Mouse (Mus musculus) lung, embryonic 15.5 days (tissue): ENCODE measurements around the gene Rab40c. TPM values are rescaled to one million over a fixed set of nuclear protein-coding genes. Genes with fewer than 3 reads are reported as not detected.

ENCODE experiments used
- ATAC-seq: fragments of 200-750 bp; cut with Nextera tagmentation; 2 replicates; pipeline ENCODE4 v1.8.0; 2017; ENCODE audit warnings: moderate number of reproducible peaks, borderline replicate concordance; ENCODE audit not compliant: low FRiP score, low TSS enrichment; ENCODE audit errors: extremely low read depth
- H3K27ac ChIP-seq: fragments of 300-500 bp; sonication (generic); 2 replicates; pipeline ENCODE4 v1.5.1; 2015; ENCODE audit warnings: moderate library complexity, mild to moderate bottlenecking, inconsistent platforms
- H3K27me3 ChIP-seq: fragments of 300-500 bp; sonication (generic); 2 replicates; pipeline ENCODE4 v1.6.1; 2015; ENCODE audit warnings: inconsistent platforms
- H3K36me3 ChIP-seq: fragments of 300-500 bp; sonication (generic); 2 replicates; pipeline ENCODE4 v1.6.1; 2015; ENCODE audit warnings: inconsistent platforms
- H3K4me1 ChIP-seq: fragments of 300-500 bp; sonication (generic); 2 replicates; pipeline ENCODE4 v1.6.1; 2015; ENCODE audit warnings: inconsistent platforms
- H3K4me2 ChIP-seq: fragments of 300-500 bp; sonication (generic); 2 replicates; pipeline ENCODE4 v1.6.1; 2015; ENCODE audit warnings: inconsistent platforms, mild to moderate bottlenecking, moderate library complexity
- H3K4me3 ChIP-seq: fragments of 300-500 bp; sonication (generic); 2 replicates; pipeline ENCODE4 v1.5.1; 2015; ENCODE audit warnings: mild to moderate bottlenecking, inconsistent platforms
- H3K9ac ChIP-seq: fragments of 300-500 bp; sonication (generic); 2 replicates; pipeline ENCODE4 v1.6.1; 2015; ENCODE audit warnings: inconsistent platforms
- H3K9me3 ChIP-seq: fragments of 300-500 bp; sonication (generic); 2 replicates; pipeline ENCODE4 v1.6.1; 2016; ENCODE audit warnings: inconsistent platforms
- WGBS: fragments of 180-500 bp; shearing (Covaris S2); methylation state at CpG from one replicate; pipeline ENCODE4 v1.1.7; 2015; 5-methylcytosine and 5-hydroxymethylcytosine counted together
- polyA plus RNA-seq: library from polyadenylated mRNA; unstranded; fragments of >200 nt; fragmentation: Nextera tagmentation; extraction: Ambion mirVana; gene quantifications from 2 replicates; pipeline ENCODE4 v1.2.1, GENCODE M21; 2015

Gene Rab40c
- polyA plus RNA-seq, 1 experiment from 2014 or later: 27.4 TPM

DNA sequence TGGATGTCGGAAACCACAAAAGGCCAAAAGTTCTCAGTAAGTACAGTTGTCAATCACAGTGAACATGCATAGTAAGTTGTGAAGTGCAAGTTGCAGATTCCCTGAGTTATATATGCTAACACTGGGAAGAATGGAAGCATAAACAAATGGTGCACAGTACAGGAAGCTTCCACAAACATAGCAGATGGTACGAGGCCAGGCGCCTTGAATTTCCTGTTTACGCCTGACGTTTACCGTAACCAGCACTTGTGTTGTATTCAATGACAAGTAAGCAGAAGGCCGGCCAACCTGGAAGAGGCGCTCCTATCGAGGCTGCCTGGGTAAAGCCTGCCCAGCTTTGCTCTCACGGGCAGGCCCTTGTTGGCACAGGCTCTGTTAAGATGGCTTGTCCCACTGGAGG lies 32.1 kb downstream of the Rab40c start:
- H3K27me3 ChIP-seq: no peaks in the 10 kb centered on the region
- H3K9me3 ChIP-seq: no peaks in the 10 kb centered on the region
- no peak overlapping the region for H3K4me3 ChIP-seq
- H3K9ac ChIP-seq: no peak overlapping the region
- no peak overlapping the region for H3K27ac ChIP-seq
- peaks cover 29% of the 10 kb centered on the region for H3K36me3 ChIP-seq
- WGBS: 69% methylated on average over 10 of the region's 10 CpGs
- peak; percentile 17; the same call in 1 of the 2 replicates for ATAC-seq
- no peaks in the 10 kb centered on the region for H3K4me1 ChIP-seq
- H3K4me2 ChIP-seq: no peak overlapping the region

DNA sequence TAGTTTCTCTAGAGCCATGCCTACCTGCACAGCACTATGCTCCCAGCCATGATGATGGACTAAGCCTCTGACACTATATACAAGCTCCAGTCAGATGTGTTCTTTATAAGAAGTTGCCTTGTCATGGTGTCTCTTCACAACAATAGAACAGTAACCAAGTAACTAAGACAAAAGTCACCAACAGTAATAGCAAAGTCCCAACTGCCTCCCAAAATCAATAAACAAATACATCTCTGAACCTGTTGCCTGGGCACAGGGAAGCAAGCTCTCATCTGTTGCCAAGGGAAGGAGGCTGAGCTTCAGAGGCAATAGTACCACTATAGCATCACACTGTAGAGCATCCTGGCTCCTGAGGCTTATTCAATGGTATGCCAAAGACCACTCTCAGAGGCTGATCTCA lies 32.7 kb downstream of the Rab40c start:
- no peak overlapping the region for H3K4me2 ChIP-seq
- H3K27ac ChIP-seq: no peak overlapping the region
- peaks cover 29% of the 10 kb centered on the region for H3K36me3 ChIP-seq
- no peak overlapping the region for H3K4me3 ChIP-seq
- ATAC-seq: no peak
- H3K27me3 ChIP-seq: no peaks in the 10 kb centered on the region
- no peaks in the 10 kb centered on the region for H3K4me1 ChIP-seq
- no peak overlapping the region for H3K9ac ChIP-seq
- H3K9me3 ChIP-seq: no peaks in the 10 kb centered on the region

DNA sequence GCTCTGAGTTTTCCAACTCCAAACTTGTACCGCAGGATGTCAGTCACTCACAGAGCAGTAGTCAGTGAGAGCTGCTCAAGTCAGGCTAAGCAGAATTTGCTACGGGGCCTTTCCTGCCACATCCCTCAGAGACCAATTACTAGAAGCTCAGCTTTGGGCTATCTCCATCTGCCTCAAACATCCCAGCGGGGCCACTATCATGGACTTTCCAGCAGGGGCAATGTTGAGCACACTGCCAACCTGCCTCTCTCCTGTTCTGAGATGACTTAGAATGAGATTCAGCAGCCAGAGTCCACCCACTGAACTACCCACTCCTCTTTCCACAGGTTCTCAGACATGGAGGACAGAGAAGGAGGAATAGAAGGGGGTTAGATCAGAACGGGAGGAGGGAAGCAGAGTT lies 33.9 kb downstream of the Rab40c start:
- no peak overlapping the region for H3K27ac ChIP-seq
- no peaks in the 10 kb centered on the region for H3K27me3 ChIP-seq

DNA sequence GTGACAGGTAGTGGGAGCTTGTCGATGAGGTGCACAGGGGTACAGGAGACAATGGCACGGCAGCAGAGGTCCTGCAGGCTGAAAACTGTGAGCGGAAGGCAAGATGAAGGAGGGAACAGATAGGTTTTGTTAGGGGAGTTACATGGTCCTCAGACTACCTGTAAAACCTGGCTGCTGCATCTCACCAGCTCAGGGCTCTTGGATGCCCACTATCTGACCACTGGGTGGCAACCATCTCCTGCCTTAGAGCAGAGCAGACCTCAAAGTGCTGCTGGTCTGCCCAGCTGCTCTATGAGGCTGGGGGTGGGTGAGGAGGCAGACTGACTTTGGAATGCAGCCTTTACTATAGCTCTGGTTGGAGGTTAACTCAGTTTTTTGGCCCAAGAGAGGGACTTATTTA lies 35.7 kb downstream of the Rab40c start:
- Histone ChIP-seq H3K36me3 (peaks cover 25% of the 10 kb centered on the region), H3K27ac (no peak overlapping the region), H3K4me2 (no peak overlapping the region), H3K9ac (no peak overlapping the region), H3K4me3 (no peak overlapping the region), H3K9me3 (no peaks in the 10 kb centered on the region), H3K4me1 (no peaks in the 10 kb centered on the region), H3K27me3 (no peaks in the 10 kb centered on the region)
- ATAC-seq: no peak
- WGBS: 89% methylated on average over 3 of the region's 3 CpGs

More for the DNA sequence above, 33.9 kb downstream of the Rab40c start:
- no peak for ATAC-seq
- H3K4me2 ChIP-seq: no peak overlapping the region
- H3K36me3 ChIP-seq: peaks cover 29% of the 10 kb centered on the region
- no peak overlapping the region for H3K4me3 ChIP-seq
- H3K9ac ChIP-seq: no peak overlapping the region
- 76% methylated on average over 4 of the region's 4 CpGs for WGBS
- H3K4me1 ChIP-seq: no peaks in the 10 kb centered on the region
- H3K9me3 ChIP-seq: no peaks in the 10 kb centered on the region

DNA sequence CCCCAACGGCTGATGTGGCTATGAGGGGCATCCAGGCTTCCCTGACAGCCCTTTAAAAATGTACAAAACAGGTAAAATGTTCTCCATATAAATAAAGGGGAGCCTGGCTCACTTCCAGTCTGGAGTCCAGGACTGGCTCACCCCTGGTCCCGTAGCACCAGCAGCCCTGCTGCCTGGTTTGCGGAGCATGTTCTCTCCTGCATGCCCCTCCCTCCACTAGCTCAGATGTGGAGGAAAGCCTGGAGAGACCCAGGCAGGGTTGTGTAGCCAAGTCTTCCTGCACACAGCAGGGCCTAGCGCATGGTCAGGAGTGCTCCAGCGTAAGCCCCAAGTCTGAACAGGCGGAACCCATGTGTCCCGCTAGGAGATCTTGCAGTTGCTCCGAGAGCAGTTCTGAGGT lies 36.3 kb downstream of the Rab40c start:
- Histone ChIP-seq H3K36me3 (peaks cover 29% of the 10 kb centered on the region), H3K4me3 (no peak overlapping the region), H3K27me3 (no peaks in the 10 kb centered on the region), H3K4me2 (no peak overlapping the region), H3K9ac (no peak overlapping the region), H3K27ac (no peak overlapping the region), H3K9me3 (no peaks in the 10 kb centered on the region), H3K4me1 (no peaks in the 10 kb centered on the region)
- ATAC-seq: no peak
- 84% methylated on average over 8 of the region's 8 CpGs for WGBS

DNA sequence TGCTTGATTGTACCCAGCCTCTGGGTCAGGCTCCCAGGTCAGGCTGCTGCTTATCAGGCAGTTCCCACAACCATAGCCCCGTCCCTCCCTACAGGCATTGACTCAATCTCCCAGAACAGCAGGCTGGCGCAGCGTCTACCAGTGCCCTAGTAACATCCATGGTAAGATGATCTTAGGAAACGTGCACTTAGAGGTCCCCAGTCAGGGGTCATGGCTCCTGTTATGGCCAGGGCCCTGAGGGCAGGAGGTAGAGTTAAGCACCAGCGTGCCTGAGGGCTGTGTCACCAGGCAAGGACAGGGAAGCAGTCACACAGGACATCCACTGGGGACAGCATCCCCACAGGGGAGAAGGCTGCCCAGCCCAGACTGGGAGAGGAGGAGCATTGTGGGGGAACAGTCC lies 37.2 kb downstream of the Rab40c start:
- 36% methylated on average over 5 of the region's 5 CpGs for WGBS
- Histone ChIP-seq H3K4me2 (no peak overlapping the region), H3K36me3 (peaks cover 36% of the 10 kb centered on the region), H3K27me3 (no peaks in the 10 kb centered on the region), H3K9me3 (no peaks in the 10 kb centered on the region), H3K4me1 (no peaks in the 10 kb centered on the region), H3K4me3 (no peak overlapping the region), H3K27ac (no peak overlapping the region), H3K9ac (no peak overlapping the region)
- ATAC-seq: no peak

DNA sequence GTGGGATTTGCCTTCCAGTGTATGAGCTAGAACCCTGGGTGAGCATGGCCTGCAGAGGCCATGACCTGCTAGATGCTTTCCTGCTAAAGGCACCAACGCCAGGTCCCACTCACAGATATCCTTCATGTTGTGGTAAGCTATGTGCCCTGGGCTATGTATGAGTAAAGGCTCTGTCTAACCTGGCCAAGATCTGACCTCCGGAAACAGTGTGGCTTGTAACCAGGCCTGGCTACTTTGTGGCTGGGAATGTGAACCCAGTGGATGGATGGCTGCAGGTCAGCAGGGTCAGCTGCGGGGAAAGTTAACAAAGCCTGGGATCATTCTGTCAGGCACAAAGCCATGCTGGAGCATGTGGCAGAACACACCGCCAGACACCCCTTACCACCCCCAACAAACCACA lies 37.8 kb downstream of the Rab40c start:
- Histone ChIP-seq H3K9me3 (no peaks in the 10 kb centered on the region), H3K4me2 (no peak overlapping the region), H3K4me1 (0 out of 2 replicates have a peak, but pooled peaks cover under 1% of the 10 kb centered on the region), H3K27me3 (no peaks in the 10 kb centered on the region), H3K9ac (no peak overlapping the region), H3K36me3 (peaks cover 36% of the 10 kb centered on the region), H3K4me3 (no peak overlapping the region), H3K27ac (no peak overlapping the region)
- 40% methylated on average over 4 of the region's 4 CpGs for WGBS
- ATAC-seq: no peak

DNA sequence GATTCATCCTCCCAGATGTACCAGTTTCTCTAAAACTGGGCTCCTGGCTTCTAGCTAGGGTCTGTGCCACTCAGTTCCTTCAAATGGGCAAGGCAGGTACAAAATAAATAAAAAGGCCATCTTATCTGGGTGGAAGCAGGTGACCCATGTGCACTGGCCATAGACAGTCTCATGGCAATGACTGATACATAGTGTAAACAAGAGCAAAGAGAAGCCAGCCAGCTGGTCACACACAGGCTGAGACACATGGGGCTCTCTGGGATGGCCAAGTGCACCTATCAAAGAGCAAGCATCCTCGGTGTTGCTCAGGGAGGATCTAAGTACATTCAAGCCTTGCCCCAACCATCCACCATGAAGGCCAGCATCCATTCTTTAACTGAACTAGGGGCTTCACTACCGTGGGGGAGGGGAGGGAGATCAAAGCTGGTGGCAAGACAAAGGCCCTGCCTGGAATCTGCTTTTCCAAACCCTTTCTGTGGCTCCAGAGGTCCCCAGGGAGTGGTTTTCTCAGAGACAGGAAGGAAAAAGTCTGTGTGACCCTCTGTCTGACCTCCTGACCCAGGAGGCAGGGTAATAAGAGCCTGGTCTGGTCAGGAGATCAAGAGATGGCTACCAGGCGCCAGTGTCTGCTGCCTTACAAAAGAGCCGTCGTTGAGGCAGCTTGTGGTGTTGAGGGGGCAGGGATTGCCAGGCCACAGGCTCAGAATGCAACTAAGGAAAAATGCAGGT lies 38.5 kb downstream of the Rab40c start:
- ATAC-seq: no peak
- no peak overlapping the region for H3K27ac ChIP-seq
- no peak overlapping the region; the same call in 1 of the 2 replicates for H3K9ac ChIP-seq

DNA sequence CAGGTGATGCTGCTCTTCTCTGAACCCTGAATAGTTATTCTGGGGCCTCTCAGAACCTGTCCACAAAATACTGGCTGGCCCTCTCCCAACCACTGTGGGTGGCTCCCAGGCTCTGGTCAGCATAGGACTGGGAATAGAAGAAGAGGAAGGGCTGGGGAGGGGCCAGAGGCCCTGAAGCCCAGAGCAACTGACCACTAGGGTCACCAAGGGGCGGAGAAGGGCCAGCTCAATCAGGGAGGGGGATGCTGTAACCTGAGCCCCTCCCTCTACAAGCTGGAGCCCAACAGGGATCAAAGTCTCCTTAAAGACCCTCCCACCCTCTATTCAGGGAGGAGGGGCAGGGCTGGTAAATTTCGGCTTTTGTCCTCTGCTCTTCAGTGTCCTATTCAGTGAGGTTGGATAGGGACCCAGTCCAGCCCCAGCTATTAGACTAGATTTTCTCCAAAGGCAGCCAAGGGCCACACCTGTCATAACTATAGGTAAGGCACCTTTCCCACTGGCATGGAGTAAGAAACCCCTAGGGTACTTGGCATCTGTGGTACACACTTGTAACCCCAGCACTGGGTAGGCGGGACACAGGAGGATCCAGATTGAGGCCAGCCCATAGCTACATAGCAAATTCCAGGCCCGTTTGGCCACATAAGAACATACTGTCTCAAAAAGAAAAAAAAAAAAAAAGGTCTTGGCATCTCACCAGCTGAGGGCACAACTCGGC lies 39.2 kb downstream of the Rab40c start, which contains the start of gene Wfikkn1:
Gene Wfikkn1 (minus strand): TSS at position 663 of the 715 bp plus-strand sequence.
- H3K27me3 ChIP-seq: no peaks in the 10 kb centered on the region
- WGBS: 36% methylated on average over 5 of the region's 5 CpGs
- H3K27ac ChIP-seq: no peak within 1 kb of the TSS
- no peak within 1 kb of the TSS for H3K4me3 ChIP-seq
- H3K9ac ChIP-seq: no peak within 1 kb of the TSS; the same call in 1 of the 2 replicates
- no peaks in the 10 kb centered on the region for H3K9me3 ChIP-seq
- no peak for ATAC-seq
- H3K36me3 ChIP-seq: peaks cover 36% of the 10 kb centered on the region
- H3K4me2 ChIP-seq: no peak within 1 kb of the TSS
- H3K4me1 ChIP-seq: peaks cover 11% of the 10 kb centered on the region

More for the DNA sequence above, 38.5 kb downstream of the Rab40c start:
- Histone ChIP-seq H3K9me3 (no peaks in the 10 kb centered on the region), H3K27me3 (no peaks in the 10 kb centered on the region), H3K4me2 (no peak overlapping the region), H3K36me3 (peaks cover 36% of the 10 kb centered on the region), H3K4me3 (no peak overlapping the region), H3K4me1 (peaks cover 6% of the 10 kb centered on the region)
- WGBS: 16% methylated on average over 5 of the region's 5 CpGs

DNA sequence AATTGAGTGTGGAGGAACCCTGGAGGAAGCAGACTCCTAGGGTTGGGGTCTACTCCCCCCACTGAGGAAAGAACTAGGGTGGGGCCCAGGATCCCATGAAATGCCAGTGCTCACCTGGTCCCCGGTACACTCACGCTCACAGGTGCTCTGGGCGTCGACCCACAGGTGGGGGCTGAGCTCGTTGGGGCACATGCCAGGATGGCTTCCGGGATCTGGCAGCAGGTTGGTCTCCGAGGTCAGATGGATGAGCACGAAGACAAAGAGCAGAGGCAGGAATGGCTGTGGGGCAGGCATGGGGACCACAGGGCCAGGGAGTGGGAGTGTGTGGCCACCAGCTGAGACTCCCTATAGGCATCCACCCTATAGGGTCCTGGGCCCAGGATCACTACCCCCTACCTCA lies 39.8 kb downstream of the Rab40c start:
- Histone ChIP-seq H3K27me3 (no peaks in the 10 kb centered on the region), H3K27ac (no peak overlapping the region), H3K9ac (no peak overlapping the region), H3K4me3 (no peak overlapping the region), H3K9me3 (no peaks in the 10 kb centered on the region), H3K4me2 (no peak overlapping the region), H3K36me3 (peaks cover 33% of the 10 kb centered on the region), H3K4me1 (peaks cover 11% of the 10 kb centered on the region)
- WGBS: 78% methylated on average over 8 of the region's 8 CpGs
- ATAC-seq: no peak

DNA sequence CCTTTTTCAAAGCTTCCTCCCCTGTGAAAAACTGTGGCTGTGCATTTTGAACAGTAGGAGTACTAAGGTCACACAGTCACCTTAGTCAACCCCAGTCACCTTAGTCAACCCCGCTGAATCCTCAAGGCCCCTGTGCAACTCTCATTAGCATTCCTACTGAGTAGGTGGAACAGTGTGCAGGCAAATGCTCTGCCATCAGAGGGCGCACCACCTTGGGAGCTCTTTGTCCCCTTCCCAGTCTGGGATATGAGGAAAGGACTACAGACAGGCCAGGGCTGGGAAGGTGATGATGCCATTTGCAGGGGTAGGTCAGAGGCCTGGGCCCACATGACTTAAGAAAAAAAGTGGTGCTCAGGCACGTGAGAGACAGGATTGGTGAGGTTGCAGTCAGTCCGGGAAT lies 40.3 kb downstream of the Rab40c start:
- Histone ChIP-seq H3K9ac (no peak overlapping the region), H3K4me1 (peaks cover 11% of the 10 kb centered on the region), H3K27me3 (no peaks in the 10 kb centered on the region), H3K27ac (no peak overlapping the region), H3K36me3 (peaks cover 32% of the 10 kb centered on the region), H3K4me2 (no peak overlapping the region), H3K4me3 (no peak overlapping the region), H3K9me3 (no peaks in the 10 kb centered on the region)
- 64% methylated on average over 4 of the region's 4 CpGs for WGBS
- no peak for ATAC-seq

DNA sequence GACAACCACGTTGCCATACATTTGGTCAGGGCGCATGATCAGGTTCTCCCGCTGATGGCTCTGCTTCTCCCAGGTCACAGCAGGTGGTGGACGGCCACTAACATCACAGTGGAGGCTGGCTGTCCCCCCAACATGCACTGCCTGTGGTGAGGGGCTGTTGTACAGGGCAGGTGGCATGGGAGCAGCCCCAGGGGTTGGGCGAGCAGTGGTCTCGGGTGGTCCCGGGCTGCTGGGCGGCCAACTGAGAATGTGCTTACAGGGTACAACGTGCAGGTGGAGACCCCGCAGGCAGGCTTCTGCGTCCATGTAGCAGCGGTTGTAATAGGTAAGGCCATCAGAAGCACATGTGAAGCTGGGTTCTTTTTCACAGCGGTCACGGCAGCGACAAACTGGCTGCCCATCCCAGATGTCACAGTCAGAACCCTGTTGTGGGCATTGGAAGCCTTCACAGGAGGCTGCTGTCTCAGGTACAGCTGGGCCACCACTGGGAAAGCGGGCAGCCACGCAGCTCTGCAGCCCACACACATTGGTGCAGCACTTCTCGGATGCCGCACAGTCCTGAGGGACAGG lies 40.8 kb downstream of the Rab40c start:
- no peak overlapping the region for H3K4me3 ChIP-seq
- H3K27me3 ChIP-seq: no peaks in the 10 kb centered on the region
- peaks cover 26% of the 10 kb centered on the region for H3K36me3 ChIP-seq
- H3K4me2 ChIP-seq: no peak overlapping the region
- no peak overlapping the region for H3K9ac ChIP-seq
- WGBS: 91% methylated on average over 19 of the region's 19 CpGs
- H3K4me1 ChIP-seq: peaks cover 17% of the 10 kb centered on the region
- no peaks in the 10 kb centered on the region for H3K9me3 ChIP-seq
- no peak overlapping the region for H3K27ac ChIP-seq
- ATAC-seq: no peak
